Mouse (Mus musculus) retina, adult 2 months (tissue): ENCODE measurements at regions not wholly inside any gene's neighbourhood (a gene's known extent, or its start where the extent isn't known, plus 50 kb on each side); places are given as distances from the start of the nearest gene placed in this dataset.

Experiments
- DNase-seq: peaks from one replicate; pipeline ENCODE4 v3.0.0-alpha.2; 2012; ENCODE audit warnings: low read depth, low spot score

DNA sequence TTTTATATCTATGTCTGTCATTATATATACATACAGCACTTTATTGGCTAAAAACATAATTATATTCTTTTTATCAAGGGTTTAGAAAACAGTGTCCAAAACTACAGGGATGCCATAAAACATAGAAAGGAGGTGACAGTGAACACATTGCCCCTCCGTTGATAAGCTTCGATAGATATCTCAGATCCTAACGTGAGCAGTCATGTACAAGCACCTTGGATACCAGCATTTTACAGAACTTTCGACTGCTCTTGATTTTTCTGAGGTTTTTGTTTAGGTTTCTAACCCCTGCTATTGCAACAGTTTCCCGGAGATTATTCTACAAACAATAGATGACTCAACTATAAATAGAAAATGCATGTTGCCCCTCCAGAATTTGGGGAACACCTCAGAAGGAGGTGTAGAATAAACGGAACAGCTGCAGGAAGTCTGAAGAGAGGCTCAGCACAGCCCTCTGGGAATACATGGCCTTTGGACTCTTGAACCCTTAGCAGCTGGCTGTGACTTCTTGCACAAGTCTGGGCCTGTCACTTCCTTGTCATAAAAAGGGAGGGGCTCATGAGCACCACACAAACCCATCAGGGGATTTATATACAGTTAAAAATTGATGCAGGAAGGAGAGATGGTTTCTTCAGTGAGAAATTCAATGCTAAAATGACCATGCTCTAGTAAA, 87.1 kb upstream of the Gpc5 start:
- DNase-seq, result no peak

DNA sequence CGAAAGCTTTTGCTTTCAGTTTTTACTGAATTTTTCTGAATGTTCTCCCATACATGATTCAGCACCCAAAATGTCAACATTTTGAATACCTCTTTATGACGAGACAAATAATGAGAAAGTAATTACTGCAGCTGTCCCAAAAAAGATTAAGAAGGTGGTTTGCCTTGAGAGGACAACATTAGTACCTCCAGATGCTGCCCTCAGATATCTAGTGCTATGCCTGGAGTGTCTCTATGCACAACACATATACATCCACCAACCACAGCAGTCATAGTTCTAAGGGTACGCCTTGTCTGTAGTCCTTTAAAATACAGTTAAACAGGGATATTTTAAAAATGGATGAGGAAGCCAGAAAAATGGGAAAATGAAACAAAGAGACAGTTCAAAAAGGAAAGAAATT, 81.1 kb upstream of the Gpc5 start:
- no peak for DNase-seq

DNA sequence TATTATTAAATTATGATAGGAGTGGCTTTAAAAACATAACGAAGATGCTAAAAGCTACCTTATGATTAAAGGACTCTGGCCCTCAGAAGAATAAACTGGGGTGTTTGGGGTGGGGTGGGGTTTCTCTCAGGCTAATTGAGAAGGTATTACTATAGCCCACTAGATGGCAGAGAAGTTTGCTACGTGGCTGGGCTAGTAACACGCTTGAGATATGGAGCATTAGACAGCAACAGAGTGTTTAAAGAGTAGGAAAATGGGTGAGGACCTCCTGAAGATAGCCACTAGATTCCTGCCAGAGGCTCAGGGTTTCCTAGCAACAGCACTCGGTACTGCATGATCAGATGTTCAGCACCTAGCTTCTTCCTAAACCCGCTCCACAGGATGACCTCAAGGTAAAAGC, 76.7 kb upstream of the Gpc5 start:
- no peak for DNase-seq

DNA sequence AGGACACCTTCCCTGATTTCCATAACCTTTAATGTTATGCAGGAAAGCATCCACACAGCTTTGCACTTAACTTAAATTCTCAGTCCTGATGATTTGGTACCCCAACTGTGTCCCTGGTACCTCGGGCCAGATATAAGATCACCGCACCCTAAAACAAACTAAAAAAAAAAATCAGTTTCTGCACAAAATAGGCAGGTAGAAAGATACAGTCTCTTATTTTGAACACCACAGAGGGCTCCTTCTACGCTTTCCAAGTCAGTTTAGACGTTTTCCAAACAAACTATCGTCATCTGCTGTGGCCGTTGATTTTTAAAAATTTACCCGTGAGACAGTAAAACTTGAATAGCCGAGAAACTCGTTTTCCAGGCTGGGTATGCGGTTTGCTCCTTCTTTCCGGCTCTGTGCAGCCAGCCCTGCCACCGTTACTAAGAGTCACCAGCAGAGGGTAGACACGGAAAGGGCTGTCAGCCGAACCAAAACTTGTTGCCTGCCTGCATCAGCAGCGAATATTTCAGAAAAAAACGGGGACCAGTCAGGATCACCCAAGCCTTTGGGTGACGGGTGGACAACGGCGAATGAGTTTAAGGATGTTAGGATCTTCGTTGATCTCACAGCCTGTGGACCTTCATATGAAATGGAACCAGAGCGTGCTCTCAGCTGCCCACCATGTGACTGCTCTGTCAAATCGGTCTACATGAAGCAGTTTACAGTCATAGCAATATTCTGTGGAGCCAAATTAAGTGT, 74.4 kb upstream of the Gpc5 start:
- no peak for DNase-seq

DNA sequence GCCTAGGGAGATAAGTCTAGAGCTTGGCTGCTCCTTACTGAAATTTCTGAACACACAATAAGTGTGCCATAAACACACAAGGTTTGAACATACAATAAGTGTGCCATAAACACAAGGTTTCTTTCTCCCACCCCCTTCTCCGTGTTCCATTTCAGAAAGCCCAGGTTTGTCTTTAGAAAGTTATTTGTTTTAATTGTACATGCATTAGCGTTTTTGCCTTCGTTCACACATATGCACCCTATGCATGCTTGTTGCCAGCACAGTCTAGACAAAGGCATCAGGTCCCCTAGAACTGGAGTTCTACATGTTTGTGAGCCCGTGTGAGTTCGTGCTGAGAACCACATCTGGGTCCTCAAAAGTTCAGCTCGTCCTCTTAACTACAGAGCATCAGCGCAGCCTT, 64.0 kb upstream of the Gpc5 start:
- DNase-seq, result no peak

DNA sequence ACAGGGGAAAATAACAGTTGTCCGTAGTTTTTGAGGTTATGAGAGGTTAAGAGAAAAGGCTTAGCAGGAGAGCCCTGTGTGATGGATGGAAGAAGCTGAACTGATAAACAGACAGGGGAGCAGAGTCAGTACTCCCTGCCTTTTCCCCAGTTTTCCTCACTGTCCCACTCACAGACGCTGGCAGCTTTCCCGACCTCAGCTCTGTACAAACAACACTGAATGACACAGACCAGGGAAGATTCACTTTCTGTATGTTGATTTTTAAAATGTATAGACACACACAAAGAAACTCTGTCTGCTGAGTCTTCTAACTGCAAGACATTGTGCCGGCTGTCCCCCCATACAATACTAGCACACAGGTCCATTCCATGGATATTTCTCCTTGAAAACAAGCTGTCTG, 60.3 kb upstream of the Gpc5 start:
- no peak for DNase-seq

DNA sequence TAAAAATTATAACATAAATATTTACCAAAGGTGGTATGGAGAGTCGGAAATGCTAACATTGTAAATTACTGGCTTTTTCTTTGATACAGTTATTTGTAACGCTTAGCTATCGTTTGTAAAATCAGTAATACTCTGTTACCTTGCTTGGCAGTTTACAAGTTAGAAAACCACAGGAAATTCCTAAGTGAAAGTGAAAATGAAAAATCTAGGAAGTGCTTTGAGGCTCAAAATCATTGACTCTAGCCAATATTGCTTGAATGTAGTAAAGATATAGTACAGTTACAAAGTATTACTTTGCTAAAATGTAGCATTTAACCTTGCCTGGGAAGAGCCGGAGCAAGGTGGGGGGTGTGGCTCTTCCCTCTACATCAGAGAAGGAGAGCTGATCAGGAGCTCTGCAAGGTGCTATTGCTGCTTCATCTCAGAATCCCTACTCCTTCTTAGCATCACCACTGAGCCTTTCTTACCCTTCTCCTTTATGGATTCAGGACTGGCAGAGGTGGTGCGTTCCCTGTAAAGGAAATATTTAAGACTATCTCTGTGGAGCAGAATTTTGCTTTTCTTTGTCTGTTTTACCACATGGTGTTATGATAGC, 58.5 kb upstream of the Gpc5 start:
- no peak for DNase-seq

DNA sequence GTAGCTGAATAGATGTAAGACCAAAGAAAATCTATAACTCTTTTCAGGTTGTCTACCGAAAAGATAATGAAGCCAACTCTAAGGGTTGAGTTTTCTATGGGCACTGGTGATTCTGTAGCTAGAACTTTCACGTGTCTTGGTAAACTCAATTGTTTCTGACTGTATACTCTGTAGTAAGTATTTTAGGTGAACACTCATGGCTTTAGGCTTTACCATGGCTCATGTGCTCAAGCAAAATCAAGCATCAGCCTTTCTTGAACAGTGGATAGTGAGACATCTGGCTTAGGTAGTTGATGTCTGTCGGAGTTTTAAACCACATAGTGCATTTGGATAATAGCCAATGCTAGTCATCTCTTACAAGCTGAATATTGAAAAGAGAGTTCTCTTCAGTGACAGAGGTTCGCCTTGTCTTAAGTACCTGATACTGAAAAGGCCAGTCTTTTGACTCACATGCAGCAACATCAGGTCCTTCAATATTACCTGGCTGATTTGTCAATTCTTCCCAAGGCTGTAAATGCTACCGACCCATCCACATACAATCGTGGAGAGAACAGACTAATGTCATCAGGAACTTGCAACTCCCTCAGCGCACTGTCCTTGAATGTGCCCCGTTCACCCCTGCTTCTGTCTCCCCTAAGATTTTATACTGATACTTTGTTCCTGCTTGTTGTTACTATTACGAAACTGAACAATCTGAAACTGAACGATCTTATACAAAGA, 57.1 kb upstream of the Gpc5 start:
- DNase-seq, result no peak

DNA sequence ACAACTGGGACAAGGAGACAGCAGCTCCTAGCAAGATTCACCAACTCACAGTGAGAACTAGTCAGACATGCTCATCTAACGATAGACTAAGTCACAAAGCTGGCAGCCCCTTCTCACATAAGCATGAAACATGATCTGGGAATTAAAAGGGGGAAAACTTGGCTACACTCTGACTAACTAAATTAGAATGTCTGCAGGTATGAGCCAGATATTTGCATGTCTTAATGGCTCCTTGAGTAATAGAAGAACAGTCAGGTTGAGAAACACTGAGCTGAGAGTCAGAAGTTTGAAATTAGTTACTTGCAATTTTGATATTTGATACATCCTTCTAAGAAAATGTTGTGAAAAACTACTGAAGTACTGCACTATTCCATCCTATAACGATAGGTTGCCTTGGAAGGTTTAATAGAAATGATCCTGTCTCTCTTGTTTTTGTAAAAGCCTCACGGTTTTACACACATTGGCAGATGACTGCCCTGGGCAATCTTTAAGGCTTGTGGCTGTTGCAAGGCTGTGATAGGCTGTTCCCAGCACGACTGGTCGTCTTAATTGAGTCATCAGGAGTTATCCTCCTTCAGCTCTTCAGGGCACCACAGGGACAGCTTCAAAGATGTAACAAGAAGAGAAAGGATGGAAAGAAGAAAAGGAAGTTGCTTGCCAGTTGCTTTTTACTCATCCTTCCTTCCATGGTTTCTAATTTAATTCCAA, 54.8 kb upstream of the Gpc5 start:
- DNase-seq, result no peak

DNA sequence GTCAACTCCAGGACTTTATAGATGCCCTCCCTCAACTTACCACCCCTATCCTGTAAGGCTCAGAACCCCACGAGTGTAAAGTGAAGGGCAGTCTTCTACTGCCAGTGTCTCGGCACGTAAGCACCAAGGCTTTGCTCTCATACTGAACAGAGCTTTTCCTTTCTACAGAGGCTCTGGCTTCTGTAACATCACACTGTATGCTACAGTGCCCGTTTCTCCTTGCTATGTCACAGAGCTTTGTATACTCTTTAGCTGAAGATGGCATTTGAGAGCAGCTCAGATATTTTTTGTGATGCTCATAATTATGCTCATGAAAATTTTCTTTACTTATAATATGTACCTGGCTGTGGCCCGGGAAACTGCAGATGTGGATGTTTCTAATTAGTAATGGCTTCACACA, 53.2 kb upstream of the Gpc5 start:
- no peak for DNase-seq

DNA sequence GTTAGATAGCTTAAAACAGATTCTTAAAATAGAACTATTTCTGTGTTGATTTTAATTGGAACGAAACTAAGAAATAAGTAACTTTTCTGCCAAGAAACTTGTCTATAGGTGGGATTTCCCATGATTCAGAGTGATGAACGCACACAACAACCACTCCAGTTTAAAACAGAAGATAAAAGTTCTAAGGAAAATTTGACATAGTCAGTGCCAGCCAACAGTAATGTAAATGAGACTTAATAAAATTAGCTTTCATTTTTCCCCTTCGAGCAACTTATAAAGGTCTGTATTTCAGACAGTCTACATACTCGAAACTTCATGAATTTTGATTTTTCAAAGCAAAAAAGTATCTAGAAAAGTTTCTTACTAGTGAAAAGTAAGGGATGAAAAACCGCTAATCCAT, 52.5 kb upstream of the Gpc5 start:
- no peak for DNase-seq

DNA sequence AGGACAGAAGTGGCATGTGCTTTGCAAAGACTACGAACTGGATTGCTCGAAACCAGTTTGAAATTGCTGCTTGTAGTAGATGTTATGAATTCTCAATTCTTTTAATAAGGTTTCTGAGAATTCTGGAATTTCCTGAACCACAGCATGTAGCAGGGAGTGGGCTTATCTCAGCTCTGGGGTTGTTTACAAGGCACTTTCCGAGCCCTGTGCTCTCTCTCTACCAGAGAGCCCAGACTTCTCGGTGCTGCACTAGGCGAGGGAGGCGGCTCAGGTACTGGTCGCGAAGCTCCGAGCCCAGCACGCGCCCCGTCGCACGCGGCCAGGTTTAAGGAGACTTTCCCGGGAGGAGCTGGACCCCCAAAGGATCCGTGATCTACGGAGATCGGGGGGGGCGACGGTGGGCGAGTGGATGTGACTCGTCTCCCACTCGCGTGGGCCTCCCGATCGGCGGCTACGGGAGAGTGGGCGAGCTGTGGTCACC, 51.9 kb upstream of the Gpc5 start:
- DNase-seq, result no peak

DNA sequence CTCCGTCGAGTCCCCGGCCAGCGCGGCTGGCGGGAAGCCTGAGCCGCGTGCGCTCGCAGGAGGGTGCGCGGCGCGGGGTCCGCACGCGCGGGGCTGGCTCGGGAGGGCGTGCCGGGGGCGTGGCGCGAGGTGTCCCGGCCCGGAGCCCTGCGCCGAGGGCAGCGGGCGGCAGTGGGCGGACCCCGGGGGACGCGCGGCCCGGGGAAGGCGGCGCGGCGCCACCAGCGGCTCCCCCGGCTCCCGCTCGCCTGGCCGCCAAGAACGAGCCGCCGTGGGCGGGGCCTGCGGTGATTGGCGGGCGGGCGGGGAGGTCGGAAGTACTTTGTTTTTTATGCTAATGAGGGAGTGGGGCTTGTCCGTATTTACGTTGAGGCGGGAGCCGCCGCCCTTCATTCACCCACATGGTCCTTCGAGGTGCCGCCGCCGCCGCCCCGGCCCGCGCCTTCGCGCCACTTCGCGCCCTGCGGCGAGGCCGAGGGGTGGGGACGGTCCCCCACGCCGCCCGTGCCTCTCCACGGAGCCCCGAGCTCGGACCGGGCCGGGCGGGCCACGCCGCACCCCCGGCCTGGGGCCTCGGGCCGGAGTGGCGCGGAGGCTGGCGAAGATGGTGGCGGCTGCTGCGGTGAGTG, 51.3 kb upstream of the Gpc5 start:
- DNase-seq, result peak; percentile 74

DNA sequence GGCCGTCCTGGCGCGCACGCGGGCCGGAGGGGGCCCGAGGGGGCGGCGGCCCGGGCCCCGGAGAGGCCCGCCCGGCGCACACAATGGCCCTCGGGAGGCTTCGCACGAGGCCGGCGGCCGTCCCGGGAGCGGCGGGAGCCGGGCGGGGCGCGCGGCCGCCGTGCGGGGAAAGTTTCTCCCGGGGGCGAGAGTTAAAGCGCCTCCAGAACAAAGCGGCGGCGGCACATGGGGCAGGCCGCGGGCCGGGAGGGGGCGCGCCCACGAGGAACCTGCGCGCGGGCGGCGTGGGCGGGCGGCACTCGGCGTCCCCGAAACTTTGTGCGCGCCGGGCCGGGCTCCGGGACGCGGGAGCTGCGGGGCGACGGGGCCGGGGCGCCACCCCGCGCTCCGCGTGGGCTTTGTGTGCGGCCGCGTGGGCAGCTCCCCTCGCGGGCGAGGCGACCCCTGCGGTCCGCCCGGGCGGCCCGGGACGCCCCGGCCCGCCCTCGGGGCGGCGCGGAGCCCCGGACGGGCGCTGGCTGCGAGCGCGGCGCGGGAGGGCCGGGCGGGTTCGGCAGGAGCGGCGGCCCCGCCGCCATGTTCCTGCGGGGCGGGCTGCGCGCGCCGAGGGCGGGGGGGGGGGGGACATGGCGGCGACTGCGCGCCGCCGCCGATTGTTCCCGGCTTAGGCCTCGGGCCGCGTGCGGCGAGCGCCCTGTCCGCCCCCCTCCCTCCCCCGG, 50.5 kb upstream of the Gpc5 start:
- DNase-seq, result no peak

DNA sequence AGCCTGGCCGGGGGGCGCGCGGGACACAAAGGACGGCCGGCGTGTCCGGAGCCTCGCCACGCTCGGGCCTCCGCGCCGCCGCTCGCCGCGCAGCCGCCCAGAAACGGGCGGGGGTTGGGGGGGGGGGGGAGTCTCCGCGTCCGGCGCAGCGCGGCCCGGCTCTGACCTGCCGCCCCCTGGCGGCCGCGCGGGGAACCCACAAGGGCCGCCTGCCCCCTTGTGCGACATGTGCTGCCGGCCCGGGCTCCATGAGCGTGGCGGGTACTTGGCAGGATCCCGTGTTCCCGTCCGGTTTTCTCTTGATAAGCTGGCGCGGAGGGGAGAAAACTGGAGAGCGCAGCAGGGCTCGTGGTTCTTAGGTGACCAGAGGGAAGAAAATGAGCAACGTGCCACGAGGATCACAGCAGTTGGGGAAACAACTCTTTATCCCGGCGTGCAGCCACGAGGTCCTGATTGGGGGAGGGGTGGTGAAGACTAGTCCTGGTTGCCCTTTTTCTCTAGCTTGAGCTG, 49.9 kb upstream of the Gpc5 start:
- peak; percentile 72 for DNase-seq
